Mouse (Mus musculus) hindbrain, embryonic 11.5 days (tissue): ENCODE measurements around the gene Lepr. TPM values are rescaled to one million over a fixed set of nuclear protein-coding genes. Genes with fewer than 3 reads are reported as not detected.
A peak's percentile ranks its signal among the peaks of the same experiment; 100 is the strongest.
"Not testable (repeated sequence)": the region's sequence is repeated elsewhere in the genome, so short reads cannot be mapped to it uniquely, and the experiment has no call there.

Source experiments
- ATAC-seq: fragments of 200-750 bp; cut with Nextera tagmentation; 2 replicates; pipeline ENCODE4 v1.8.0; 2017; ENCODE audit warnings: mild to moderate bottlenecking, moderate TSS enrichment, moderate library complexity; ENCODE audit not compliant: low FRiP score
- DNase-seq: peaks from one replicate; pipeline ENCODE4 v3.0.0-alpha.2; 2015; ENCODE audit warnings: low spot score
- H3K27ac ChIP-seq: fragments of 300-500 bp; sonication (generic); 2 replicates; pipeline ENCODE4 v1.5.1; 2014; ENCODE audit warnings: mild to moderate bottlenecking, low read depth, low read length
- H3K27me3 ChIP-seq: fragments of 300-500 bp; sonication (generic); 2 replicates; pipeline ENCODE4 v1.6.1; 2014; ENCODE audit warnings: mild to moderate bottlenecking, low read length, moderate library complexity, mixed read lengths; ENCODE audit not compliant: control insufficient read depth, insufficient read depth
- H3K36me3 ChIP-seq: fragments of 300-500 bp; sonication (generic); 2 replicates; pipeline ENCODE4 v1.6.1; 2014; ENCODE audit warnings: mild to moderate bottlenecking, low read length, moderate library complexity, mixed read lengths; ENCODE audit not compliant: control insufficient read depth, insufficient read depth
- H3K4me1 ChIP-seq: fragments of 300-500 bp; sonication (generic); replicated peaks from 2 replicates; pipeline ENCODE4 v1.6.1; 2014; ENCODE audit warnings: low read length, mixed read lengths; ENCODE audit not compliant: control insufficient read depth, insufficient read depth
- H3K4me2 ChIP-seq: fragments of 300-500 bp; sonication (generic); replicated peaks from 2 replicates; pipeline ENCODE4 v1.6.1; 2014; ENCODE audit warnings: mild to moderate bottlenecking, low read depth, low read length
- H3K4me3 ChIP-seq: fragments of 300-500 bp; sonication (generic); 2 replicates; pipeline ENCODE4 v1.5.1; 2014; ENCODE audit warnings: low read depth, low read length
- H3K9ac ChIP-seq: fragments of 300-500 bp; sonication (generic); 2 replicates; pipeline ENCODE4 v1.6.1; 2014; ENCODE audit warnings: low read depth, low read length
- H3K9me3 ChIP-seq: fragments of 300-500 bp; sonication (generic); 2 replicates; pipeline ENCODE4 v1.6.1; 2016; ENCODE audit warnings: low read length; ENCODE audit not compliant: control insufficient read depth
- WGBS: fragments of 180-500 bp; shearing (Covaris S2); extraction: QIAGEN DNeasy Blood & Tissue Kit; methylation state at CpG from one replicate; pipeline ENCODE4 v1.1.7; 2014; 5-methylcytosine and 5-hydroxymethylcytosine counted together
- polyA plus RNA-seq: library from polyadenylated mRNA; unstranded; fragments of >200 nt; fragmentation: Nextera tagmentation; extraction: Ambion mirVana; gene quantifications from 2 replicates; pipeline ENCODE4 v1.2.1, GENCODE M21; 2014

The Lepr gene
- polyA plus RNA-seq, 1 experiment from 2014 or later = 6.5 TPM

DNA sequence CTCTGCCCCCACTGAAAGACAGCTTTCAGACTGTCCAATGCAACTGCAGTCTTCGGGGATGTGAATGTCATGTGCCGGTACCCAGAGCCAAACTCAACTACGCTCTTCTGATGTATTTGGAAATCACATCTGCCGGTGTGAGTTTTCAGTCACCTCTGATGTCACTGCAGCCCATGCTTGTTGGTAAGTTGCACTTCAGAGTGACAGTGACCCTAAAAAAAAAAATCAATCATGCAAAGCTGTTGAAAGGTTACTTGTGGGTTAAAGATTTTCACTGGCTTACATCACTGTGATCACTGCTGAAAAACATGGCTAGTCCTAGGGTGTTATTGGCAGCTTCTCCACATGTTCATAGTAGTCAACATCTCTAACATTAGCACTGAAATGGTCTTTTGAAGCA lies 28.3 kb downstream of the Lepr start:
- 91% methylated on average over 4 of the region's 4 CpGs for WGBS
- no peaks in the 10 kb centered on the region for H3K9me3 ChIP-seq
- no peak for DNase-seq
- no peak overlapping the region for H3K27ac ChIP-seq
- H3K4me3 ChIP-seq = no peak overlapping the region
- ATAC-seq = no peak
- H3K9ac ChIP-seq = no peak overlapping the region
- H3K36me3 ChIP-seq = no peaks in the 10 kb centered on the region
- H3K4me1 ChIP-seq = no peaks in the 10 kb centered on the region
- H3K4me2 ChIP-seq = no peak overlapping the region
- H3K27me3 ChIP-seq = no peaks in the 10 kb centered on the region

DNA sequence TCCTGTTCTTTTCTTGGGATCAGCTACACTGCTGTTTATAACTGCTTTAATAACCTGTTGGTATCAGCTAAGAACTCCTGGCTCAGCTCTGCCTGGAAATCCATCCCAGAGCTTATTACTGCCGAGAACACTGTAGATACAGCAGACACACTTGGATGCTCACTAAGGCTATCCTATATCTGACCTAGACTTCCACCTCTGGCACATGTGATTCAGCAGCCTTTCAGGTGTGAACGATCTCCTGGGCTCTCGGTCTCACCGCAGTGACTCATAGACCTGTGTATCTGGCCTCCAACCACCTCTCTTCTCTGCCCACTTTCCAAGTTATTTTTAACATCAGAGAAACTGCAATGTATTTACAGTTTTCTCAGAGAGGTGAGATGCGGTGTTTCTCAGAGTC lies 43.3 kb downstream of the Lepr start:
- WGBS = 92% methylated on average over 5 of the region's 5 CpGs
- Histone ChIP-seq H3K4me1 (no peaks in the 10 kb centered on the region), H3K36me3 (no peaks in the 10 kb centered on the region), H3K27me3 (no peaks in the 10 kb centered on the region), H3K9ac (no peak overlapping the region), H3K4me2 (no peak overlapping the region), H3K9me3 (no peaks in the 10 kb centered on the region), H3K4me3 (no peak overlapping the region), H3K27ac (no peak overlapping the region)
- ATAC-seq (no peak), DNase-seq (no peak)

DNA sequence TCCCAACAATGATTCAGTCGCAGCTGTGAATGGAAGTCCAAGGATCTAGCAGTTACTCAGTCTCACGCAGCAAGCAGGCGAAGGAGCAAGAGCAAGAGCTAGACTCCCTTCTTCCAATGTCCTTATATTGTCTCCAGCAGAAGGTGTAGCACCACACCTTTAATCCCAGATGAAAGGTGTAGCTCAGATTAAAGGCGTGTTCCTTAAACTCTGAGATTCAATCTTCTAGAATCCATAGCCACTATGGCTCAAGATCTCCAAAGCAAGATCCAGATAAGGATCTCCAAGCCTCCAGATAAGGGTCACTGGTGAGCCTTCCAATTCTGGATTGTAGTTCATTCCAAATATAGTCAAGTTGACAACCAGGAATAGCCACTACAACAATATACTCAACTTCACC lies 126.7 kb downstream of the Lepr start, which contains the start of gene B020004J07Rik:
Gene B020004J07Rik, minus strand, starts transcription at position 101 of the 400 bp plus-strand sequence.
- not testable (repeated sequence) for H3K36me3 ChIP-seq, H3K9me3 ChIP-seq, DNase-seq, H3K27ac ChIP-seq, ATAC-seq, H3K4me2 ChIP-seq, H3K27me3 ChIP-seq, H3K9ac ChIP-seq, H3K4me1 ChIP-seq, H3K4me3 ChIP-seq
- WGBS = 85% methylated on average over 3 of the region's 4 CpGs

DNA sequence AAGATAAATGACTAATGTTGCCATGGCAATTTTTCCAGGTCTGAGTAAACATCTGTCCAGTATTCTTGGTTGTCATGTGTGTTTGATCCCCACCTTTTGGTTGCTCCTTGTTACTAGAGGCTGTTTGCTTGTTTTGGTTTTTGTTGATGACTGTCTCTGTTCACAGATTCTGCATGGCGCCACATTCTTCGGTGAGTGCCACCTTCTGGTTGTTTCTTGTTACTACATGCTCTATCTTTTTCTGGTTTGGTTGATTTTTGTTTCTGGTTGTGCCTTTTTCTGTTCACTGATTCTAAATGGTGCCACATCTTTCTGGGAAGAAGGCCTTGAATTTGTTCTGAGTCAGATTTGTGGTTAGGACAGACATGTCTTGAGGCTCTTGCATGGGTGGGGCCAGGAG lies 133.7 kb downstream of the Lepr start:
- H3K27ac ChIP-seq = no peak overlapping the region
- H3K4me3 ChIP-seq = no peak overlapping the region
- H3K9me3 ChIP-seq = peaks cover 3% of the 10 kb centered on the region; the same call in 1 of the 2 replicates
- H3K4me1 ChIP-seq = no peaks in the 10 kb centered on the region
- 68% methylated on average over 2 of the region's 2 CpGs for WGBS
- H3K27me3 ChIP-seq = no peaks in the 10 kb centered on the region
- H3K36me3 ChIP-seq = no peaks in the 10 kb centered on the region
- DNase-seq (no peak), ATAC-seq (no peak)
- H3K4me2 ChIP-seq = no peak overlapping the region
- H3K9ac ChIP-seq = no peak overlapping the region

DNA sequence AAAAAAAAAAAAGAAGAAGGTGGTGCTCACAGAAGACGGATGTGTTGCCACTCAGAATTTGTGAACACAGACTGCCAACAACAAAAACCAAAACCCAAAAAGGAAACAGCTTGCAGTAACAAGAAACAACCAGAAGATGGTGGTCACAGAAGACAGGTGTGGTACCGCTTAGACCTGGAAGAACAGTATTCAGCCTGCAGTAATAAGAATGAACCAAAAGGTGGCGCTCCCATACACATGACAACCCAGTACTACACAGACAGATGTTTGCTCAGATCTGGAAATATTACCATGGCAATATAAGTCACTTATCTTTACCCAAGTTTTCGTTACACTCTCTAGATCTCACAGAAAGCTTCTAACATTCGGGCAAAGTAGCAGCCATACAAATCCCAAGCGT lies 143.7 kb downstream of the Lepr start:
- H3K4me2 ChIP-seq = no peak overlapping the region
- H3K4me1 ChIP-seq = no peaks in the 10 kb centered on the region
- H3K36me3 ChIP-seq = no peaks in the 10 kb centered on the region
- no peak overlapping the region for H3K9ac ChIP-seq
- H3K4me3 ChIP-seq = no peak overlapping the region
- ATAC-seq (0 out of 2 replicates have a peak, but pooled peaks have one; percentile 6), DNase-seq (peak; percentile 33)
- 48% methylated on average over 6 of the region's 6 CpGs for WGBS
- no peaks in the 10 kb centered on the region for H3K27me3 ChIP-seq
- no peak overlapping the region for H3K27ac ChIP-seq
- H3K9me3 ChIP-seq = no peaks in the 10 kb centered on the region

DNA sequence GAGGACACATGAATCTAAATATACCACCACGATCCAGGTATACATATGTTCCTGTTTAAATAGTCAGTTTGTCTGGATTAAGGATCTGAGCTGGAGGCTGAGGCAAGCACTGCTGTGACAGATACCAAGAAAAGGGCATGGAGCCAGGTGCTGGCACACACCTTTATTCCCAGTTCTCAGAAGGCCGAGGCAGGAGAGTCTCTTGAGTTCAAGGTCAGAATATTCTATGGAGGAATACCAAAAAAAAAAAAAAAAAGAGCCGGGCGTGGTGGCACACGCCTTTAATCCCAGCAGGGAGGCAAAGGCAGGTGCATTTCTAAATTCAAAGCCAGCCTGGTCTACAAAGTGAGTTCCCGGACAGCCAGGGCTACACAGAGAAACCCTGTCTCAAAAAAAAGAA lies 145.1 kb downstream of the Lepr start:
- H3K36me3 ChIP-seq = no peaks in the 10 kb centered on the region
- no peak overlapping the region for H3K4me2 ChIP-seq
- WGBS = 94% methylated on average over 6 of the region's 6 CpGs
- no peak overlapping the region for H3K27ac ChIP-seq
- ATAC-seq (no peak), DNase-seq (no peak)
- no peaks in the 10 kb centered on the region for H3K27me3 ChIP-seq
- no peak overlapping the region for H3K9ac ChIP-seq
- H3K4me3 ChIP-seq = no peak overlapping the region
- H3K9me3 ChIP-seq = no peaks in the 10 kb centered on the region
- H3K4me1 ChIP-seq = no peaks in the 10 kb centered on the region

Other genes with a start within 250 kb of the Lepr start
- 6.0 and 6.9 TPM in 2 replicates for gene Dnajc6, start 220.8 kb upstream of the Lepr start, polyA plus RNA-seq
- gene Leprot, start 69.7 kb upstream of the Lepr start, polyA plus RNA-seq = 78.1 and 83.3 TPM in 2 replicates
- gene B020004J07Rik, start 126.6 kb downstream of the Lepr start, polyA plus RNA-seq = not detected in 2 replicates
- gene C130073F10Rik, start 176.4 kb downstream of the Lepr start, polyA plus RNA-seq = not detected in 2 replicates
- not detected in 2 replicates for gene Gm12800, start 191.7 kb downstream of the Lepr start, polyA plus RNA-seq
- gene Gm12794, start 223.0 kb downstream of the Lepr start, polyA plus RNA-seq = not detected in 2 replicates